Mouse (Mus musculus) gastrocnemius, postnatal 14 days (tissue): ENCODE data around the gene Kdm2b. TPM values are rescaled to one million over a fixed set of nuclear protein-coding genes. Genes with fewer than 3 reads are reported as not detected.
A peak's percentile ranks its signal among the peaks of the same experiment; 100 is the strongest.
"Not testable (repeated sequence)": the region's sequence is repeated elsewhere in the genome, so short reads cannot be mapped to it uniquely, and the experiment has no call there.

Experiments
- DNase-seq: peaks from one replicate; pipeline ENCODE4 v3.0.0; 2021; ENCODE audit warnings: mixed read lengths
- intact Hi-C: fragments of 180-260 bp; cut with DNase I; formaldehyde crosslinking; loops from one replicate; pipeline ENCODE4 v1.15.1; 2025; ENCODE audit warnings: low total_unique reads
- total RNA-seq, 2 experiments: library from RNA; stranded (reverse); gene quantifications; 2 replicates each; pipeline ENCODE4 v1.2.3; 2021

The Kdm2b gene
- total RNA-seq, 2 experiments from 2014 or later = 13.4 to 14.4 TPM

DNA sequence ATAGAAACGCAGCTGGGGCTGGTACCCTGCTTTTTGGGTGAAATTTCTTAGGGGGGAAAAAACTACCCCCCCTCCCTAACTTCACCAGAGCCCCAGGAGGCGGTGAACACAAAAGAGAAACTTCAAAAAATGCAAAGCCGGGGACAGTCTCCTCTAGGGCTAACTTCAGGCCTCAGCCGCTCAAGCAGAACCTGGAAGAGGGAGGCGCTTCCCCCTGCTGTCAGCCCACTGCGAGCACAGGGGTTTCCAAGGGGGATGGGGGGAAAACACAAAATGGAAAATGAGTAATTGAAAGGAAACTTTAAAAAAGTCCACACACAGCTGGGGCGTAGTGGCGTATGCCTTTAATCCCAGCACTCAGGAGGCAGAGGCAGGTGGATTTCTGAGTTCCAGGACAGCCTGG lies 3.5 kb downstream of the Kdm2b start:
- intact Hi-C loops = no loop called here
- no peak for DNase-seq

DNA sequence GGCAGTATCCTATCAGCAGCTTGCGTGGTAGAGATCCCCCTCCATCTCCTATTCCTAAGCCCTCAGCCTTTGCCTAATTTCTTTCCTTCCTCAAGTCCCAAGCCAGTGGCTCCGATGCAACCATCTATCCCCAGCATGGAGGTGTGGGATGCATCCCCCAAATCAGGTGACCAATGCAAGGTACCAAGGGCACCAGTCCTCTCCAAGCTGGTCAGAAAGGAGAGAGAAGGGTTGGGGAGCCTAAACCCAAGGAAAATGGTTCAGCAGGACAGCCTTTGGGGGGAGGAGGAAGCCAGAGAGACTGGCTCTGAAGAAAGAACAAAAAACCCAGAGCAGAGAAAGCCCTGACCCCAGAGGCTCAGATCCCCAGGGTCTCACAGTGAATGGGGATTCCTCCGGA lies 4.3 kb downstream of the Kdm2b start:
- intact Hi-C loops = no loop called here
- DNase-seq = no peak

DNA sequence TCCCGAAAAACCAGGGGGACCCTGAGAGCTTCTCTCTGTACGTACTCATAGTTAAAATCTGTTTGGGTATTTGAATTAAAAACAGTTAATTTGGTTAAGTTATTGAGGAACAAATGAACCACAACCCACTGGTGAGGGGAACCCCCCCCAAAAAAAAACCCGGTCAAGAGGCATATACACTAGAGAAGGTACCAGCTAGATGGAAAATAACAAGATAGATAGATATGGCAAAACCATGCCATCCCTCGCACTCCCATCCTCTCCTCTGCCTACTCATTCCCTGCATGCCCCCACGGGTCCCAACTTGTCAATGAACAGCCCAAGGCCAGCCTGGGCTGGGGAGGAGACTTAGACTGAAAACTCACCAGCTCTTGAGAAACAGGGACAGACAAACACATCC lies 5.1 kb downstream of the Kdm2b start:
- no peak for DNase-seq
- intact Hi-C loops = no loop called here

DNA sequence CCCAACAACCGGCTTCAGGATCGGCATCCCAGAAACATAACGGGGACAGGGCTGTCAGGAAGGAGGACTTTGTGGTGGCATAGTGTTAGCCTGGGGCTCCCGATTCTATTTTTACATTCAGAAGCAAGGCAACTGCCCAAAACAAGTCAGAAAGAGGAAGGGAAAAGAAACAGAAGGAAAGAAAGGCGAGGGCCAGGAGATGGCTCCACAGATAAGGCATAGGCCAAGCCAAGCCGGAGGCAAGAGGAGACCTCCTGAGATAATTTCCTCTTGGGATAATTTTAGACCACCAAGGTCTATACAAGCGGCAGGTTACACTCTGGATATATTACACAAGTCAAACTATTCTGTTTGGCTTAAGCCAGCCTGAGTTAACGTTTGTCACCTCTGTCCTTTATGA lies 10.7 kb downstream of the Kdm2b start:
- intact Hi-C loops = no loop called here
- DNase-seq = no peak

- intact Hi-C loops = loop anchor here (5.0 kb wide), 2 partner anchors 33 to 68 kb away; no protein-coding TSS in a partner anchor
Observed at GRCm38 (mm10) chr5:122974701-122975100, 14.9 kb downstream of the Kdm2b start.

DNA sequence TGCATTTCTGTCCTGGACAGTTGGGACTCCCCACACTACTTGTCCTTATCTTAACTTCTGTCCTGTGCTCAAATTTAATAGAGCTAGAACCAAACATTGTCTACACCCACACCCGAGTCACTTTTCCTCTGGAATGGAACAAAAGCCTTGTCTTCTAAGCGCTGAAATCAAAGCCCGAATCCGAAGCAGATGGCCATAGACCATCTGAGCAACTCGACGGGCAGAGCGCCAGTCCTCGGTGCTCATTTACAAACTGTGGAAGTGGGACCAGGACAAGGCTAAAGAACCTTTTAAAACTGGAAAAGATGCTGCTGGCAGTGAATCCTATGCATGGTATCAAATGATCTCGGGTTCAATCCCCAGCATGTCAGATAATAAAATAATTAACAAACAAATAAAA lies 17.5 kb downstream of the Kdm2b start:
- peak; percentile 38 for DNase-seq
- intact Hi-C loops = loop anchor here (5.0 kb wide), 2 partner anchors 35 to 70 kb away; no protein-coding TSS in a partner anchor

More at GRCm38 (mm10) chr5:122974701-122975100, 14.9 kb downstream of the Kdm2b start:
- not testable (repeated sequence) for DNase-seq

- intact Hi-C loops = loop anchor here (5.0 kb wide), 2 partner anchors 36 to 71 kb away; no protein-coding TSS in a partner anchor
- DNase-seq = no peak
Observed at GRCm38 (mm10) chr5:122971438-122971837, 18.2 kb downstream of the Kdm2b start.

DNA sequence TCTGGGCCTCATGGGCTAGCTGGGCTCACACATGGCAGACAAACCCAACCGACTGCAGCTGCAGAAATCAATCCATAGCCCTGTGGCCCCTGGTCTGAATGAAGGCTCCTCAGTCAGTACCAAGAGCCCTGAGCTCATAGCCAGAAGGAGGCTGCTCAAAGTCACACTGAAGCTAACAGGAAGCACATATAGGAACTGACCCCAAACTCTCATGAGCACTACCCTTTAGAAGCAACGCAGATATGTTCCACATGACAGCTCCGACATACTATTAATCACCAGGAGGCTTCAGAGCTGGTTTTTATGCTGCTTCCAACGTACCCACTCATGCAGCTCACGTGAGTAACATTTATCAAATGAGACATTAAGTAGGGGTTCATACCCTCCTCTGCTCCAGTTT lies 19.6 kb downstream of the Kdm2b start:
- no peak for DNase-seq
- intact Hi-C loops = loop anchor here (5.0 kb wide), 2 partner anchors 37 to 72 kb away; no protein-coding TSS in a partner anchor

DNA sequence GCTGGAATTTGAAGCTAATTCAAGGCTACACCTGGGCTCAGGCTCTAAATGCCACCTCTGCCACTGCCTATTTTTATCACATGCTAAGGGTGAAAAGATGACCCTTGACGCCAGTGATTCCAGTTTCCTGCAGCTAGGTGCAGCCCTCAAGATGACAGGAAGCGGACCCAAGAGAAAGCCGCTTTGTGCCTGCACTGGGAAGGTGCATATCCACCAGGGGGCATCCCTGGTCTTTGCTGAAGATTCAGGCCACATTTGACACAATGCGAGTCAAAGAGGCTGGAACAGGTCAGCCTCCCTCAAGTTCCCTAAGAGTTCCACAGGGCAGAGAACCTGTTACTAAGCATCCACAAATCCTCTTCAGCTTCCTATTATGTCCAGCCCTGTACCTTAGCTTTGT lies 21.3 kb downstream of the Kdm2b start:
- intact Hi-C loops = loop anchor here (10.0 kb wide), 1 partner anchor 206 kb away; no protein-coding TSS in a partner anchor
- peak; percentile 84 for DNase-seq

DNA sequence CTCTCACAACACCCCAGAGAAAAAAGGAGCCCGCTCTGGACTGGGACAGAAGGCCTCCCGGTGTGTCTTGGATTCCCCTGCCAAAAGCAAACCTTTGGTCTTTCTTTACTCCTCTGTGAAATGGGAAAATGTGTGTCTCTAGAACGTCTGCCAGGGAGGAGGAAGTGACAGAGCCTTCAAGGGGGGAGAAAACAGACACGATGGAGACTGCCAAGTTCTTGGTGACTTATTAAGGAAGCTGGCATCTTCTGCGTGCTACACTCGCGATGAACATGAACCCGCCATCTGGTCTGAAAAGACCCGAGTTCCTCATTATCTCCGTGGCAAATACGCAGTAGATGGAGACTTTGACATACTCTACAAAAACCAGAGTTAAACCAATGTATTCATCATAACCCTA lies 24.2 kb downstream of the Kdm2b start:
- DNase-seq = no peak
- intact Hi-C loops = loop anchor here (10.0 kb wide), 1 partner anchor 209 kb away; no protein-coding TSS in a partner anchor

DNA sequence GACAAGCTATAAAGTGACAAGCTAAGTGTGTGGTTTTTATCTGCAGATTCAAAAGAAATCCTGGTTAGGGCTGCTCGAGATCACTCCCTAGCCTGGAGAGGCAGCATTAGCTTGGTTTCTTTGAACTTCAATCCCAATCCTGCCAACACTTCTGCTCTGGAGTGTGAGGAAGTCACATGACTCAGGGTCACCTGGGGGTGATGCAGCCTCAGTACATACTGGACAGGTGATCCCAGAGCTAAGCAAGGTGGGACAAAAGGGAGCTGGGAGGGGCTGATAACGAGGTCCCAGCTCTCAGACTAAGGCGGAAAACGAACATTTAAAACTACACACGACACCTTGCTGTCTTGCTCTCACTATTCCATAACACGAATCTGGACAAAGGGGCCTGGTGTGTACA lies 24.8 kb downstream of the Kdm2b start:
- no peak for DNase-seq

DNA sequence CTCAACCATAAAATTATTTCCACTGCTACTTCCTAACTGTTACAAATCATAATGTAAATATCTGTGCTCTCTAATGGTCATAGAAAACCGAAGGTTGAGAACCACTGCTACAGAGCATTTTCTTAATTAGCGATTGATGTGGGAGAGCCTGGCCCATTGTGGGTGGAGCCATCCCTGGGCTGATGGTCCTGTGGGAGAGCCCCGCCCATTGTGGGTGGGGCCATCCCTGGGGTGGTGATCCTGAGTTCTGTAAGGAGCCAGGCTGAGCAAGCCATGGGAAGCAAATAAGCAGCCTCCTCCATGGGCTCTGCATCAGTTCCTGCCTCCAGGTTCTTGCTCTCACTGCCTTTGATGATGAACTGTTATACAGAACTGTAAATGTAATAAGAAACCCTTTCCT lies 27.7 kb downstream of the Kdm2b start:
- intact Hi-C loops = loop anchor here (10.0 kb wide), 1 partner anchor 213 kb away; no protein-coding TSS in a partner anchor

More for the DNA sequence above, 24.8 kb downstream of the Kdm2b start:
- intact Hi-C loops = loop anchor here (10.0 kb wide), 1 partner anchor 210 kb away; no protein-coding TSS in a partner anchor

DNA sequence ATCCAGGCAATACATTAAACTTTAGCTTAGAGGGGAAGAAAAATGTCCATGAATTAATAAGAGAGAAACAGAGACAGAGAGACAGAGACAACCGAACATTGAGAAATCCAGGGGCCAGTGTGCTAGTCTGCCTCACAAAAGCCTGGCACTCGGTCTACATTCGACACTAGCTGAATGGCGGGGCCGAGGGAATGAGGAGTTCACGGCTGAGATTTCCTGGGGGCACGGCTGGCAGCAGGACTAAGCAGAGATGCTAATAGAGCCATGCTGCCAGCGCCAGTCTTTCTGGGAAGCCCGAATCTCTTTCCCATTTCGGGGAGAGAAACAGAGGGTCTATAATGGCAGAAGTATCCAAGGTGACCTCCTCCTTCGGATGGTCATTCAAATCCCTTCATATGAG lies 30.2 kb downstream of the Kdm2b start:
- DNase-seq = no peak
- intact Hi-C loops = no loop called here

More for the DNA sequence above, 27.7 kb downstream of the Kdm2b start:
- no peak for DNase-seq

GRCm38 (mm10) chr5:122956059-122956458 lies 33.6 kb downstream of the Kdm2b start:
- DNase-seq = no peak
- intact Hi-C loops = no loop called here

GRCm38 (mm10) chr5:122951913-122952641 lies 37.5 kb downstream of the Kdm2b start:
- intact Hi-C loops = no loop called here
- DNase-seq = no peak

GRCm38 (mm10) chr5:122951056-122951912 lies 38.3 kb downstream of the Kdm2b start:
- intact Hi-C loops = no loop called here
- DNase-seq = peak; percentile 49

GRCm38 (mm10) chr5:122950329-122950953 lies 39.2 kb downstream of the Kdm2b start:
- DNase-seq = peak; percentile 20
- intact Hi-C loops = no loop called here

DNA sequence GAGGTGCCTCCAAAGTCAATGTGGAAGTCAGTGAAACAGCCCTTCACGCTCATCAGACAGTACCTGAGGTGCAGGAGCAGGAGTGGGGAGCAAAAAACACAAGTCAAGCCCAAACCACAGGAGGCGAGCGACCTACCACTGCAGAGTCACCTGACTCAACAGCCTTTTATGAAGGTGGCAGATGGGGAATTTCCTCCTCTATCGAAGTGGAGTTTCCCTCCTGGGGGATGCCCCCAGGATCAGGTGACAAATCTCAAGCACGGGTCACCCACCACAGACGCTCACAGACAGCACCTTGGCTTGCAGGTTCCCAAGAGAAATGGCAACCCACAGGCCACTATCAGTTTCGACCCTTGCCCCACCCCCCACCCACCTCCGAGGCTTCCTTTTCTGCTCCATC lies 40.5 kb downstream of the Kdm2b start:
- intact Hi-C loops = no loop called here
- DNase-seq = no peak

DNA sequence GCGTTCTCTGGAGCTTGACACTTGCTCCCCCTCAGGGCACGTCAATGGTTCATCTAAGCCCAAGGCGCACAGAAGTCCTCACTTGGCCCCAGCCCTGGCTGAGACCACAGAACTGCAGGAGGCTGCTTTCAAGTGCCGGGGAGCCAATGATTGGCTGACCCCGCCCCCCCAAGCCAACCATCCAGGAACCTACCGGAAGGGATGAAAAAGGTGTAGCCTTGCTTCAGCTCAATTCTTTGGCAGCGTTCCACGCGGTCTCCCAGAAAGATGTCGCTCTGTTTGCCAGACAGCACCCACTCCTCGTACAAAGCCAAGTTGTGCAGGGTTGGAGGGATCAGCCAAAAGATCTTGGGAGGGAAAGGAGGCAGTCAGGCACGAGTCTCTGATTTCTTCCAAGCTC lies 42.1 kb downstream of the Kdm2b start:
- no peak for DNase-seq
- intact Hi-C loops = no loop called here

DNA sequence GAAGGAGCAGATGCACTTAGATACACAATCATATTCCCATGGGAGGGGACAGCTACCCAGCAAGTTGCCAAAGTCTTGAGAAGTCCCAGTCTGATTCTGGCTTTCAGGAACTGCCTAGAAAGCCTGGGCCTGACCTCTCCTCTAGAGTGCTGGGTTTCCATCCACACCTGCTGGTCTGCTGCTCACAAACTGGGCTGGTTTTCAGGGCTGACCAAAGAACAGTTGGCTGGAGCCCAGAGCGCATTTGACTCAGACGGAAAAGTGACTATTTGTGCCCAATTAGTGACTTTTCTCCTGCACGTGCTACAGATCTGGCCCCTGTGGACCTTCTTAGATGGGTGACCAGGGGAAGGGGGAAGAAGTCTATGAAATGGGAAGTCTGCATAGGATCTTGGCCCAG lies 50.9 kb downstream of the Kdm2b start:
- intact Hi-C loops = no loop called here
- DNase-seq = no peak
